Mouse (Mus musculus) ovary, postnatal 14 days (tissue): ENCODE results near the gene Pcbp1.

Source experiments
- DNase-seq: peaks from one replicate; pipeline ENCODE4 v3.0.0; 2022; ENCODE audit warnings: low spot score

Pcbp1 gene

GRCm38 (mm10) chr6:86523755-86524434, 2.2 kb downstream of the Pcbp1 start:
- no peak for DNase-seq

- DNase-seq, result no peak
Measured at GRCm38 (mm10) chr6:86523242-86523754, 2.8 kb downstream of the Pcbp1 start.

GRCm38 (mm10) chr6:86522001-86522911, 3.9 kb downstream of the Pcbp1 start:
- DNase-seq, result no peak

- no peak for DNase-seq
Measured at GRCm38 (mm10) chr6:86519767-86520345, 6.3 kb downstream of the Pcbp1 start.

GRCm38 (mm10) chr6:86516021-86516420, 10.1 kb downstream of the Pcbp1 start:
- DNase-seq, result no peak

- no peak for DNase-seq
Measured at GRCm38 (mm10) chr6:86513296-86513695, 12.8 kb downstream of the Pcbp1 start.

- DNase-seq, result no peak
Measured at GRCm38 (mm10) chr6:86510979-86511378, 15.1 kb downstream of the Pcbp1 start.

- no peak for DNase-seq
Measured at GRCm38 (mm10) chr6:86509866-86510200, 16.3 kb downstream of the Pcbp1 start.

- no peak for DNase-seq
Measured at GRCm38 (mm10) chr6:86509194-86509865, 16.8 kb downstream of the Pcbp1 start.

GRCm38 (mm10) chr6:86508736-86509135, 17.4 kb downstream of the Pcbp1 start:
- no peak for DNase-seq

GRCm38 (mm10) chr6:86507116-86507515, 19.0 kb downstream of the Pcbp1 start:
- no peak for DNase-seq

- DNase-seq, result no peak
Measured at GRCm38 (mm10) chr6:86506309-86506708, 19.8 kb downstream of the Pcbp1 start.

GRCm38 (mm10) chr6:86505671-86506070, 20.4 kb downstream of the Pcbp1 start:
- DNase-seq, result no peak

GRCm38 (mm10) chr6:86503513-86503912, 22.6 kb downstream of the Pcbp1 start:
- no peak for DNase-seq

GRCm38 (mm10) chr6:86499571-86500109, 26.5 kb downstream of the Pcbp1 start:
- no peak for DNase-seq

- no peak for DNase-seq
Measured at GRCm38 (mm10) chr6:86497942-86498732, 28.0 kb downstream of the Pcbp1 start.

- no peak for DNase-seq
Measured at GRCm38 (mm10) chr6:86497071-86497815, 28.9 kb downstream of the Pcbp1 start.

GRCm38 (mm10) chr6:86496585-86496984, 29.5 kb downstream of the Pcbp1 start:
- DNase-seq, result no peak

GRCm38 (mm10) chr6:86496127-86496526, 30.0 kb downstream of the Pcbp1 start:
- DNase-seq, result no peak

GRCm38 (mm10) chr6:86495661-86496060, 30.5 kb downstream of the Pcbp1 start:
- no peak for DNase-seq
